Mouse (Mus musculus): ENCODE measurements at regions not wholly inside any gene's neighbourhood (a gene's known extent, or its start where the extent isn't known, plus 50 kb on each side); places are given as distances from the start of the nearest gene placed in this dataset.

DNA sequence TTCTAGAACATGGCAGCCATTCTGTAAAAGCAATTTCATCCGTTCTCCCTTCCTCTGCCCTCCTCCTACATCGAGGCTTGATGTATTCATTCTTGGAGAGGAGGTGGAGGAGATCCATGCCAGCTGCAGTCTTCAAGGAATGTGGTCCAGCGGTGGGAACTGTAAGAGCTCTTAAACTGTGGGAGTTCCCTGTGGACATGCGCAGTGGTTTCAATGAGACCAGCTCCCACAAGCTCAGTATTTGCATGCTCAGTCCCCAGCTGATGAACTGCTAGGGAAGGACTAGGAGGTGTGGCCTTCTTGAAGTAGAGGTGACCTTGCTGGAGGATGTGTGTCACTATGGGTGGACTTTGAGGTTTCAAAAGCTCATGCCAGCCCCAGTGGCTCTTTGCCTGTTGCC, 163.7 kb upstream of the Ctnnb1 start:
- DNase-seq (ENCODE audit: low spot score in 2 of 2), result no peak

DNA sequence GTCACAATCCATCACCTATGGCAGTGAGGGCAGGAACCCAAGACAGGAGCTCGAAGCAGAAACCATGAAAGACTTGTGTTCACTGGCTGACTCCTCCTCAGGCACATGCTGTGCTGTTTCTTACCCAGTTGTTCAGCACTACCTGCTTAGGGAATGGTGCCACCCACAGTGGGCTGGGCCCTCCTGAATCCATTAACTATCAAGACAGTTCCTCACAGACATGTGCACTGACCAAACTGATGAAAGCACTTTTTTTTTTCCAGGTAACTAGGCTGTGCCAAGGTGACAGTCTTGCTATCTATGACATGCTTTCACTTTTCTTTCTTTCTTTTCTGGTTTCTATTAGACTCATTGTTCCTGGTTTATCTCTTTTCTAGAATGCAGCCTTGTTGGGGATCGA, 162.1 kb upstream of the Ctnnb1 start:
- DNase-seq (ENCODE audit: low spot score in 2 of 2), result no peak

DNA sequence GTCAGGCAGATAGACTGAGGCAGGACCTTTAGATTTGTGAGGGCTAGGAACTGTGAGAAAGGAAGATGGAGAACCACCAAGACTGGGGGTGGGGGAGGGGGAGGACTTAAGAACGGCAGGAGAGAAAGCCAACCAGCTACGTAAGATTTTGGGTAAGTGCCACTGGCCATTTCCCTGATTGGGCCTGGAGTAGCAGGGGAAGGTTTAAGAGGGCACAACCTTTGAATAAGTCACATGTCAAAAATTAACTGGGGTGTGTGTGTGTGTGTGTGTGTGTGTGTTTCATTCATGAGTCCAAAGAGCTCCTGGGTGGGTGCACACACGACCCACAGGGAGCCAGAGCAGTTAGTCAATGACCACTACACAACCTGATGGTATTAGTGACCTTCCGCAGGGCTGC, 161.6 kb upstream of the Ctnnb1 start:
- DNase-seq (ENCODE audit: low spot score in 2 of 2), result no peak

DNA sequence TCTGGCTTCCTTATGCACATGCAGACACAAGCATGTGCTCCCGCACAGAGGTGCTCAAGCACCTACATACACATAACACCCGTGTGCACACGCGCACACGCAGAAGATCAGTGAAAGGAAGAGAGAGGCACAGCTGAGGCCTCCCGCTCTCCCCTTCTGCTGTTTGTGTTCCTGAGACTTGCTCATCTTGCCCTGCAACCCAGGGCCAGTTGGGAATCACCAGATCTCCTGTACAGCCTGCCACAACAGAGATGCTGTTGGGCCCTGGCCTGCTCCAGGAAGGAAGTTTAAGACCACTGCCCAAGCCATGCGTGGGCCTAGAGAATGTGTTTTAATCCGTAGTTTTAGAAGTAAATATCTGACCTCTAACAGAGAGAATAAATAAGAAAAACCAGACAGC, 160.0 kb upstream of the Ctnnb1 start:
- DNase-seq (ENCODE audit: low spot score in 2 of 2), result no peak

DNA sequence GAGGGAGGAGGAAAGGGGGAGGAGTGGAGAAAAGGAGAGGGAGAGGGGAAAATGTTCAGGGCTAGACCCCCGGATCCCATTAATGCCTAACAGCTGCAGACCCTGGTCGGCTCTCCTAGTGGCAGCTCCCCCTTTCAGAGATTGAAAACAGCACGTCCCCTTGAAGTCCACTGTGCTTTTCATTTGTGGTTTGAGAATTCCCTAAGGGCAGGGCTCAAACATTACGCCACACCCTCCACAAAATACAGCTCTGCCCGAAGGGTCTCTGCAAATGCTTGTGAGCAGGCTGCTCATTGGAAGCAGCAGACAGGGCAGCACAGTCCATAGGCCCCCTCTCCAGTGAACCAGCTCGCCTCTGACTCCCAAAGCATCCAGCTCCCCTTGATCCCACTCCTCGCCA, 159.3 kb upstream of the Ctnnb1 start:
- DNase-seq (ENCODE audit: low spot score in 2 of 2), result no peak

DNA sequence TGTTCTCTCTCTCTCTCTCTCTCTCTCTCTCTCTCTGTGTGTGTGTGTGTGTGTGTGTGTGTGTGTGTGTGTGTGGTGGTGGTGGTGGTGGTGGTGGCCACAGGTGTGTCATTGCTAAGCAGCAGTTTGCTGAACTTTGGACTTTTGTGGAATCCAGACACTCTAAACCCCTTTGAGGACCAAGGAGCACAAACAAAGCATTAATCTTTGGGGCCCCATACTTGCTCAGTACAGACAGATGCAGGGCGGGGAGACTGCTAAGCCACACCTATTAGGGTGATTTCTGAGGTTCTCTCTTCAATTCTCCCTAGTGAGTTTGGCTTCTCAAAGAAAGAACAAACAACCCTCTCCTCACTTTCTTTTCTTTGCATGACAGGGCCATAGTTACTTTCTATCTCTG, 158.1 kb upstream of the Ctnnb1 start:
- no peak for DNase-seq (ENCODE audit: low spot score in 2 of 2)

DNA sequence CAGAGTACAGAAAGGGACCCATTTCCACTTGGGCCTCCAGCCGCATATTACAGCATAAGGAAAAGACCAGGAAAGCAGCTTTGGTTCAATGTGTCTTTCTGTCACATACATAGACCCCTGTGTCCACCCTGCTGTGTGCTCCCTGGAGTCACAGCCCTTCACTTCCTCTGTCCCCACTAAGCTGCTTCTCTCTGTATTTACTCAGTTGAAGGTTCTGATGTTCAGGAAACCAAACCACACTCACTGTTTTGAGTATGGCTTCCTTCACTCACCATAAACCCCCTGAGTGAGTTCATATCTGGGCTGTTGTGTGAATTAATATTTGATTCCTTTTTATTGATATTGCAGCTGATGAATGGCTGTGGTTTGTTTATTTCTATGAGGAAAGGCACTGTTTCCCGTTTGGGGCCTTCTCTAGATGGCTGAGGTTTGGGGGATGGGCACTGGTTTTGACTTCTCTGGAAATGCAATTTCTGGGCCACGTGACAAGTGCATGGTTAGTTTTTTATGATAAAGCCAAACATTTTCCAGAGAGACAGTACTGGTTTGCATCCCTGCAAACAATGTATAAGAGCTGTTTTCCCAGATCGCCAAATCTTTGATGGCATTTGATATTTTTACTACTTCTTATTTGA, 157.0 kb upstream of the Ctnnb1 start:
- DNase-seq (ENCODE audit: low spot score in 2 of 2), result no peak

DNA sequence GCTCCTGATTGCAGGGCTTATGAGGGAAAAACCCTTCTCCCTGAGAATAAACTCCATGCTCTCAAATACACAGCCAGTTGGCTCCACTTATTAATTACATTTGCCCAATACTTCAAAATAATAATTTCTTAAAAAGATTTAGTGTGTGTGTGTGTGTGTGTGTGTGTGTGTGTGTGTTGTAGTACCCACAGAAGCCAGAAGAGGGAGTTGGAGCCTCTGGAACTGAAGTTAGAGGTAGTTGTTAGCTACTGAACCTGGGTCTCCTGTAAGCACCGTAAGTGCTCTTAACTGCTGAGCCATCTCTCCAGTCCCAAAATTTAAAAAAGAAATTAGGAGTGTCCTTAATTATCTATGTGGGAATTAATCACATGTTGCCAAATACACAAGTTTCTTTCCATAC, 154.8 kb upstream of the Ctnnb1 start:
- no peak for DNase-seq (ENCODE audit: low spot score in 2 of 2)

DNA sequence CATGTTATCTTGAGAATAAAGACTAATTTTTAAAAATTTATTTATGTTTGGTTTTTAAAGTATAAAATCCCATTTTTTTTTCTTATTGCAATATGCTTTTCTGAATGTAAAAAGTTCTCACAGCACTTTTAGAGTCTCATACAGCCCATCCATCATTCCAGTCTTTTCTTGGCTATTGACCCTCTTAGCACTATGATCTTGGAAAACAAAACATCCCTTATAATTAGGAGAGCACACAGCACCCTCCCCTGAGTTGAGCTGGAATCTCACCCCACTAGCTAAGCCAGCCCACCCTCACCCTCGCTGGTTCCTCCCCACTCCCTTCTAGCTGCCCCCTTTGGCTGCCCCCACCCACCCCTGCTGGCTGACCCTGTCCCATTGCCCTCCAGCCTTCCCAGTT, 154.2 kb upstream of the Ctnnb1 start:
- no peak for DNase-seq (ENCODE audit: low spot score in 2 of 2)

DNA sequence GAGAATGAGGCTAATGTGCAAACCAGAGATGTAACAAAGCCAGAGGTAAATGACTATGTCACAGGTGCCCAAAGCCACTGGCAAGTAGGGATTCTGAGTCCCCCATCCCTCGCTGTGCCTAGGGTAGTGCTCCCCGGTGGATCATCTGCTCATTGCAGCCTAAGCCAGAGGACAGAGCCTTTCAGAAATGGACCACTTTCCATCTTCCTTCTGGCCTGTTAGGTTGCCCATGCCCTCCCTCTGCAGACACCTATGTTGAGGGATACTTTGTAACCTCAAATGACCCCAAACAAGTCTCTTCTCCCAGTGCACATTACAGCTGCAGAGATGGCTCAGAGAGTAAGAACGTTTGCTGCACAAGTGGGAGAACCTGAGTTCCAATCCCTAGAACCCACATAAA, 153.3 kb upstream of the Ctnnb1 start:
- DNase-seq (ENCODE audit: low spot score in 2 of 2), result no peak

DNA sequence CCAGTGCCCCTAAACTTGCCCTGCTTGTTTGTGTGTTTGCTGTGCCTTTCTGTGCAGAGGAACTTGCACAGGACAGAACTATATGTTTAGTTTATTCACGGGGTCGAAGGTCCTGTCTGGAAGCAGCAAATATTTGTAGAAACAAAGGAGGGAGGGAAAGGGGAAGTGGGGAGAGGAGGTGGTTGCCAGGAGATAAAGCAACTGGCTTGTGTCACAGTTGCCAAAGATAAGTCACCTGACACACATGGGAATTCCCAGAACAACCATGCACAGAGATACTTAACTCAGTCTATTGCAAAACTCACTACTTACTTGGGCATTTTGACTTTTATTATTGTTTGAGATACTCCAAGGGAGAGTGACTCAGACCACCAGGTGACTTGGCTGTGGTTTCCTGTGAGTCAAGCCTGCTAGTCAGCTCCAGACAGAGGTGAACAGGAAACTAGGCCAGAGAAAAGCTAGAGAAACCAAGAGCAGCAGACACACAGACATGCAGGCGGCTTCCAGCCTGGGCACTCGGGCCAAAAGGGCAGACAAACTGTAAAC, 152.5 kb upstream of the Ctnnb1 start:
- DNase-seq (ENCODE audit: low spot score in 2 of 2), result no peak

DNA sequence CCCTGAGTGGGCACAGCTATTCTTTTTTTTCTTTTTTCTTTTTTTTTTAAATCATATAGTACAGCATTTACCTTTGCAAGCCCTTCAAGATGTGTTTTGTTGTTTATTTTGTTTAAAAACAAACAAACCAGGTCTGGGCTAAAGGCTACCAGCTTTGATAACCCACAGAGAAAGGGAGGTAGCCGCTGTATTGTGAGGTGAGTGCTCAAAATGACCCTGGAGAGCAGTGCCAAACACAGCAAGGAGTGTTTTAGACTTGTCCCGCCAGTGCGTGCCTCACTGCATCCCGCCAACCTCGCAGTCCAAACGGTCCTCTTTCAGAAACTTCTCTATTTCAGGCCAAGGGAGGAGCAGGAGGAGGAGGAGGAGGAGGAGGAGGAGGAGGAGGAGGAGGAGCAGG, 152.0 kb upstream of the Ctnnb1 start:
- no peak for DNase-seq (ENCODE audit: low spot score in 2 of 2)

DNA sequence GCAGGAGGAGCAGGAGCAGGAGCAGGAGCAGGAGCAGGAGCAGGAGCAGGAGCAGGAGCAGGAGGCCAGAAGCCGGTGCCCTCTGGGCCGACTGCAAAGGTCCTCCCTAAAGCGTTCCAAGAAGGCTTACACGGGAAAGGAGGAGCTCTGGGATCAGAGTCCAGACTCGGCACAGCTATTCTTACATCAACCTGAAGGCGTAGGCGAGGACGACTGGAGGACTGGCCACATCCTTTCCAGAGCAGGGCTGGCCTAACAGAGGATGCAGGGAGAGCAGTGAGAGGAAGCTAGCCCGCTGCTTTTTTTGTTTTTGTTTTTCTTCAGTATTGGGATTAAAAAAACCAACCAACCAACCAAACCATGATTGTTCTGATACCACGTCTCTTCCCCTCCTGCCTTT, 151.5 kb upstream of the Ctnnb1 start:
- no peak for DNase-seq (ENCODE audit: low spot score in 2 of 2)

DNA sequence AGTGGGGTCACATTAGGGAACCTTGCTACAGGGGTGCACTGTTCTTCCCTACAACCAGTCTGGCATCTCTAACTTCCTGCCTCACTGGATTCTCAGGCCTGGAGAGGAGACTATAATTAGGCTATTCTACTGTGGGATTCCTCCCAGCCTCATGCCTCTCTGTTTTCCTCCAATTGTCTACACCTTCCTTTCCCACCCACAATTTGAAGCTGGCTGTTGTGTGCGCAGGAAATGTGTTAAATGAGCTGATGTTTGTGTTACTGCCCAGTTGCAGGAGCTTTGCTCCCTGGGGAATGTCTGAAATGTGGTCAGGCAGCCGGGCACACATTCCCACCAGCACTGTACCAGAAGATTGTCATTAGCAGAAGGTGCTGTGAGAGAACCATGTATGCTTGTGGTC, 150.6 kb upstream of the Ctnnb1 start:
- no peak for DNase-seq (ENCODE audit: low spot score in 2 of 2)

DNA sequence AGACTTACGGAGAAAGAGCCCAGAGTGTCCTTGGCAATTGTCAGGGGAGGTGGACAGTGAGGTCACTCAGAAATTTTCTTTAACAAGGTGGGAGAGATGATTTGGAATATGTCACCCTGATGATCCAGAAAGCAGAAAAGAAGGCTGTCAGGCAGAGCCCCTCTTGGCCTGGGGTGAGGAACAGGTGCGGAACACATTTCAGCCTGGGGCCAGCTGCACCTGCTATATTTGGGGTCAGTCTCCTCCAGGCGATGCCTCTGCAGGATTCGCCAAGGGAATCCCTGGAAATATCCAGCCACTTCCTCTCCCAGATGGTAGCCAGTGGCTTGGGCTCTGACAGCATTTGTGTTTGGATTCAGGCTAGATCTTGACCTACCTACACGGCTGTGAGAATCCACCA, 134.8 kb upstream of the Ctnnb1 start:
- no peak for DNase-seq (ENCODE audit: low spot score in 2 of 2)

DNA sequence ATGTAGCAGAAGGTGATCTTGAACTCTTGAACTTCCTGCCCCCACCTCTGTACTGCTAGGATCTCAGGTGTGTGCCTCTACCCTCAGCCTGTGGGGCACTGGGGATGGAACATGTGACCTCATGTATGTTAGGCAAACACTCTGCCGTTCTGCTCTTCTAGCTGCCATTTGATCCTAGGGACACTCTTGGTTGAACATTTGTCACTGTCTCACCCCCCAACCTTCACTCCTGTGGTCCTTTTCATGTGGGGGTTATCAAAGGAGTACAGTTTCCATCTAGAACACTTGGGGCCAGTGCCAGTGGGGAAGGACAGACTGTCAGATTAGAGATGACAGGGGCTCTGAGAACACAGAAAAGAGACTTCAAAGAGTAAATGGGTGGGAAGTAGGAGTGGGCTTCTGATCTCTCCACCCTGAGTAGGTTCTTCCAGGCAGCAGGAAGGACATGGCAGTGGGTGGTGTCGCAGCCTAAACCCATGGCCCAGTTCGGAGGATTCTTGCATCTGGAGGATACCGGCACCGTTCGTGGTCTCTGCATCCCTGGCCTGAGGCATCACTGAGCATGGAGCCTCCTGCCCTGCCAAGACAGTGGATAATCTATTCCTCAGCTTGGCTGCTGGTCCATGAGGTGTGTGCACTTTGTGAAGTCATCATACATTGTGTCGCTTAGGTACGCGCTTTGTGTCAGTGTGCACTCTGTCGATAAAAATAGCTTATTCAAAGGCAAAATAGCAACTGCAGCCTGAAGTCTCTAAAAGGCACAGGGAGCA, 132.7 kb upstream of the Ctnnb1 start:
- DNase-seq (ENCODE audit: low spot score in 2 of 2), result no peak

DNA sequence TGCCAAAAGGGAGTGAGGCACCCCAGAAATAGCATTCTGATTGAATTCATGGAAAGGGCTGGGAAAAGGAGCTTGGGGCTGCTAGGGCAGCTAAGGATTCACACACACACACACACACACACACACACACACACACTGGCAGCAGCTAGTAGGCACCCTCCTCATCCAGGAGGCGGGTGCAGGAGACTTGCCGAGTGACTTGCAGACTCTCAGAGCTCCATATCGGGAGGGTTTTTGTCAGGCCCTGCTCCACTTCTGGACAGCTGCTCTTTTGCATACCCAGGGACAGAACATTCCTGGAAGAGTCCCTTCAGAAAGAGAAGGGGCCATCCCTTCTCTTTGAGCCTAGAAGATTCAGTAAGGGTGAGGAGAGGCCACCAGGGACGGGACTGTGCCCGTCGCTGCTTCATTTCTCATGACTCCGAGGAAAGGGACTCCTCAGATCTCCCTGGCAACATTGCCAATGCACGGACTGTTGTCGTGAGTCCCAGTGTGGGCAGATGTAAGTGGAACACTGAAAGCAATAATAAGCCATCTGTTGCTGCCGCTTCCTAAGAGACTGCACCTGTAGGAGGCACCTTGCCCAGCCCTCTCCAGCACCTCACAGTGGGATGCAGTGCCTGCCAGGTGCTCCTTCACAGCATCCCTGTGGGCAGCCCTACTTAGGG, 130.9 kb upstream of the Ctnnb1 start:
- no peak for DNase-seq (ENCODE audit: low spot score in 2 of 2)

DNA sequence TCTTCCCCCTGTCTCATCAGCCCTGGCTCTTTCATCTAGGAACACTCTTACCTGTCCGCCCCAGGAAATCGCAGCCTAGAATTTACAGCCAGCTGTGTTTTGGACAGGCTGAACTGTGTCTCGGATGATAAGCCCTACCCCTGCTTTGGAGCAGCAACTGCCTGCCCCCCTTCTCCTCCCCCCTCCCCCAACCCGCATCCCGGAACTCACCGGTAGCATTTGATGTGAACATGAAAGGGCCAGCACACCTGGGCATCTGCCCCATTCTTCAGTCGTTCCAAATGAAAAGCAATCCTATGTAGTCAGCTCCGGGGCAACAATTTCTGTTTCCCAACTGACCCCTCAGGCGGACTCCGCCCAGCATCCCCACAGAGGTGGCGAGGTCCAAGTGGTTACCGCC, 130.1 kb upstream of the Ctnnb1 start:
- no peak for DNase-seq (ENCODE audit: low spot score in 2 of 2)

DNA sequence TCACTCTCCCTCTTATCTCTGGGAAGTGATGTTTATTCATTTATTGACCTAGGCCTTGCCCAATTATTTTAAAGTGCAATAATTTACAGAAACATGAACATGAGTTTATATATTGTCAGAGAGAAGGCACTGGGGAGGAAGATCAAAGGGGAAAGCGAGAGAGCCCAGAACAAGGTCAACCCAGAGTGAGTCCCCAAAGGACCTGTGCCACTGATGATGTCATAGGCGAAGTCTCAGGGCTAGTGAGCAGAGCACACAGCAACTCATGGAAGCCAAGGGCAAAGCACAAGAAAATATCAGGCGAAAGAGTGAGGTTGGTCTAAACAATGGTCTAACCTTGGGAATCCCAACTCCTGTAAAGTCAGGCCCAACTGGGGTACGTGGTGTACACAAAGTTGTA, 126.4 kb upstream of the Ctnnb1 start:
- no peak for DNase-seq (ENCODE audit: low spot score in 2 of 2)

DNA sequence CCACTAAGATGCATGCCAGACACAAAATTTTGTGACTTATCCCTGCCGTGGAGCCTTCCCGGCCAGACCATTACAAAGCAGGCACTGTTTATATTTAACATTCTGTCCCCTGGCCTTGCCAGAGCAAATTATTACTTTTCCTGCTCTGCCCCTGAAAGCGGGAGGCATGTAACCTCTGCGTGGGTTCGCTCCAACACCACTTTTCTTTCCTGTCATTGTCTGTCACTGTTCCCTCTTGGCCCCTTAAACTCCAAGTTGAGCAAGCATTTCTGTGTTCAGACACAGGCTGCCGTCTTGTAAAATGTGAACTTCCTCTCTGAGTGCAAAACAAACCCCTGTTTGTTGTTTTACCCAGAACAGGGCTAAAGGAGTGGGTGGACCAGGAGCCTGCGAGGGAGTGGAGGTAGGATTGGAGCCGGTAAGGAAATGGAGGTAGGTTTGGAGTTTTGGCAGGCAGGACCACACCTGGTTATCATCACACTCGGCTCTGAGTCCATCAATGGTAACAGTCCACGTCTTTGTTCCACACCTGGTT, 124.2 kb upstream of the Ctnnb1 start:
- DNase-seq (ENCODE audit: low spot score in 2 of 2), result no peak

DNA sequence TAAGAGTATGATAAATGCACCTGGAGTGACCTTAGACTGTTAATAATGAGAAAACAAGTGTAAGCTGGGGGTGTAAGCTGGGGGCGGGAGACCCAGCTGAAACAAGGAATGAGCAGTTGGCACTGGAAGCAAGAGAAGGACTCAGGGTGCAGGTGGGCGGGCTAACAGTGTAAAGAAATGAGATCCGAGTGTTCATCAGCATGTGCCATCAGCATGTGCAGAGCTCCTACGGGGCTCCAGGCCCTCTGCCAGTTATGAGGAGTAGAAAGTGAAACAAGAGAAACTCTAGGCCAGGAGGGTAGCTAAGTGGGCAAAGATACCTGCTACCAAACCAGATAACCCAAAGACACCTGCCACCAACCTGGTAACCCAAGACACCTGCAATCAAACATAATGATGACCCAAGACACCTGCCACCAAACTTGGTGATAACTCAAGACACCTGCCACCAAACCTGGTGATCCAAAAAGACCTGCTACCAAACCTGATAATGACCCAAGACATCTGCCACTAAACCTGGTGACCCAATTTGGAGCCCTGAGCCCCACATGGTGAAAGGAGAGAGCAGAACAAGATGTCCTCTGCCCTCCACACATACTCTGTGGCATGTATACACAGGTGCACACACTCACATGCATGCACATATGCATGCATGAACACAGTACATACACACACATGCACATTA, 120.1 kb upstream of the Ctnnb1 start:
- DNase-seq (ENCODE audit: low spot score in 2 of 2), result no peak

DNA sequence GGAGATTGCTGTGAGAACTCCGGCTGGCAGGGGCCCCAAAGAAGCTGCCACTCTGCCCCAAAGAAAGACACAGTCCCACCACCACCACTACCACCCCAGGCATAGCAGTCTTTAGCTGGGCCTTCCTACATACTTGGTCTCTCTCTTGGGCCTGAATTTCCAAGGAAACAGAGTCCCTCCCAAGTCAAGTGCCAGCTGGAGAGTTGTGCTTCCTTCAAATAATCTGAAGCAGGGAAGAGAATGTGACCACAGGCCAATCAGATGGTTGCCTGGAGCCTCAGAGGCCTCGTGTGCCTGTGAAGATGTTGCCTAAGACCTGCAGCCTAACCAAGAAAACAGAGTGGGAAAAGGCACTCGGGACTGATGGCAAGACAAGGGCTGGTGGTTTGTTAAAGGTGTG, 117.5 kb upstream of the Ctnnb1 start:
- no peak for DNase-seq (ENCODE audit: low spot score in 2 of 2)

Data from spleen, postnatal 14 days (tissue).